Mouse (Mus musculus): ENCODE data around the gene 6430550D23Rik. TPM values are rescaled to one million over a fixed set of nuclear protein-coding genes. Genes with fewer than 3 reads are reported as not detected.
A peak's percentile ranks its signal among the peaks of the same experiment; 100 is the strongest.

Gene 6430550D23Rik
- polyA plus RNA-seq, 1 experiment, result 2.0 TPM

DNA sequence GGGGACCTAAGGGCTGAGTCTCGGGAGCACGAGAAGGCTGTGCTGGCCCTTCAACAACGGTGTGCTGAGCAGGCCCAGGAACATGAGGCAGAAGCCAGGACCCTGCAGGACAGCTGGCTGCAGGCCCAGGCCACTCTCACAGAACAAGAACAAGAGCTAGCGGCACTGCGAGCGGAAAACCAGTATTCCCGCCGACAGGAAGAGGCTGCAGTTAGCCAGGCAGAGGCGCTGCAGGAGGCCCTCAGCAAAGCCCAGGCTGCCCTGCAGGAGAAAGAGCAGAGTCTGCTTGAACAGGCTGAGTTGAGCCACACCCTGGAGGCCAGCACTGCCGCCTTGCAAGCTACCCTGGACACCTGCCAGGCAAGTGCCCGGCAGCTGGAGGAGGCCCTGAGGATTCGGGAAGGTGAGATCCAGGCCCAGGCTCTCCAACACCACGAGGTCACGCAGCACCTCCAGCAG is 15.9 kb downstream of the 6430550D23Rik start:
- no peaks in the 10 kb centered on the region for H3K4me1 ChIP-seq (ENCODE audit: control insufficient read depth, insufficient read depth, low read length)
- H3K27ac ChIP-seq (ENCODE audit: insufficient read depth, low read length), result no peak overlapping the region
- TF ChIP-seq POLR2A (IDR thresholded peaks at IDR 0.05; ENCODE audit: low read depth, low read length) (no peak), CTCF (IDR thresholded peaks at IDR 0.05; ENCODE audit: borderline replicate concordance, insufficient read depth, low read length) (no peak)
- H3K4me3 ChIP-seq (ENCODE audit: insufficient read depth, low read length), result no peak overlapping the region

- no peak for TF ChIP-seq POLR2A (IDR thresholded peaks at IDR 0.05; ENCODE audit: low read depth, low read length)
- TF ChIP-seq CTCF (IDR thresholded peaks at IDR 0.05; ENCODE audit: borderline replicate concordance, insufficient read depth, low read length), result no peak
- no peak overlapping the region for H3K27ac ChIP-seq (ENCODE audit: insufficient read depth, low read length)
- no peaks in the 10 kb centered on the region for H3K4me1 ChIP-seq (ENCODE audit: control insufficient read depth, insufficient read depth, low read length)
- H3K4me3 ChIP-seq (ENCODE audit: insufficient read depth, low read length), result no peak overlapping the region
Observed at GRCm38 (mm10) chr2:155991151-155991550, 16.6 kb downstream of the 6430550D23Rik start.

DNA sequence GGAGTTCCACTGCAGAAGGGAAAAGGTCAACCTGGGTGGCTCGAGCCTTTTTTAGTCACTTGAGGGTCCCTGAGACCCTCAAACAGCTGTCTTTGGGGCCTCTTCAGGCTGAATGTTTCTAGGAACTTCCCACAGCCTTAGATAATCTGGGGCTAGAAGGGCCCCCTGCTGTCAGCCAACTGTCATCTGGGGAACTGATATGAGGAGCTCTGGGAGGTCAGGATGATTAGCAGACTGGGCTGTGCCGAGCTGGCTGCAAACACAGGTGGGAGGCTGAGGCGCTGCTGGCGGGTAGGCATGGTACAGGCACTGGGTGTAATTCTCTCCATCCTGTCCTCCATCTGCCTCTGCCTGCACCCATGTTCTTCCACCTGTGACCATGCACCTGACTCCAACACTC is 18.7 kb downstream of the 6430550D23Rik start:
- TF ChIP-seq POLR2A (IDR thresholded peaks at IDR 0.05; ENCODE audit: low read depth, low read length) (no peak), CTCF (IDR thresholded peaks at IDR 0.05; ENCODE audit: borderline replicate concordance, insufficient read depth, low read length) (no peak)
- no peak overlapping the region for H3K4me3 ChIP-seq (ENCODE audit: insufficient read depth, low read length)

DNA sequence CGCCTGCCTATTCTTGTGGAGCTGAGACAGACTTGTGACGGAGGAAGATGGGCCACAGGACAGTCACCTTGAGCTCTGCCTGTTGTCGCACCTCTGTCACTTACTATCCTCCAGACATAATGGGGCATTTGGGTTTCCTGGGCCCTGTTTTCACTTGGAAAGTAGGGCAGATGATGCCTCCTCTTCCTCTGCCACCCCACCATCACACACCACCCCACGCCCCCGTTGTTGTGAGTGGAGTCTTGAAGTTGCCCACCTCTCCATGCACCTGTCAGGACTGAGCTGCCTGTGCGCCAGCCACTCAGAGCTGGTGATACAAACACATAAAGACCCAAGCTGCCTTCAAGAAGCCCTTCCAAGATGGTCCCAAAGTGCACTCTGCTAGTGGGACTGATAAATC is 20.6 kb downstream of the 6430550D23Rik start:
- Histone ChIP-seq H3K4me1 (ENCODE audit: control insufficient read depth, insufficient read depth, low read length) (no peaks in the 10 kb centered on the region), H3K27ac (ENCODE audit: insufficient read depth, low read length) (no peak overlapping the region), H3K4me3 (ENCODE audit: insufficient read depth, low read length) (no peak overlapping the region)
- TF ChIP-seq POLR2A (IDR thresholded peaks at IDR 0.05; ENCODE audit: low read depth, low read length) (no peak), CTCF (IDR thresholded peaks at IDR 0.05; ENCODE audit: borderline replicate concordance, insufficient read depth, low read length) (no peak)

More for the DNA sequence above, 18.7 kb downstream of the 6430550D23Rik start:
- no peaks in the 10 kb centered on the region for H3K4me1 ChIP-seq (ENCODE audit: control insufficient read depth, insufficient read depth, low read length)
- no peak overlapping the region for H3K27ac ChIP-seq (ENCODE audit: insufficient read depth, low read length)

DNA sequence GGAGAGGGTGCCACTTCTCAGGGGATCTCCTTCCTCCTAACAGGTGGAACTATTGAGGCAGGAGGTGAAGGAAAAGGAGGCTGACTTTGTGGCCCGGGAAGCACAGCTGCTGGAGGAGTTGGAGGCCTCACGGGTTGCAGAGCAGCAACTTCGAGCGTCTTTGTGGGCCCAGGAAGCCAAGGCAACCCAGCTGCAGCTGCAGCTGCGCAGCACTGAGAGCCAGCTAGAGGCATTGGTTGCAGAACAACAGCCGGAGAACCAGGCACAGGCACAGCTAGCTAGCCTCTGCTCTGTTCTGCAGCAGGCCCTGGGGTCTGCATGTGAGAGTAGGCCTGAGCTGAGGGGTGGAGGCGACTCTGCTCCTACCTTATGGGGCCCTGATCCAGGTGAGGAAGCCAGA is 22.0 kb downstream of the 6430550D23Rik start:
- Histone ChIP-seq H3K27ac (ENCODE audit: insufficient read depth, low read length) (no peak overlapping the region), H3K4me3 (ENCODE audit: insufficient read depth, low read length) (no peak overlapping the region), H3K4me1 (ENCODE audit: control insufficient read depth, insufficient read depth, low read length) (no peaks in the 10 kb centered on the region)
- TF ChIP-seq CTCF (IDR thresholded peaks at IDR 0.05; ENCODE audit: borderline replicate concordance, insufficient read depth, low read length) (no peak), POLR2A (IDR thresholded peaks at IDR 0.05; ENCODE audit: low read depth, low read length) (no peak)

- TF ChIP-seq CTCF (IDR thresholded peaks at IDR 0.05; ENCODE audit: borderline replicate concordance, insufficient read depth, low read length) (no peak), POLR2A (IDR thresholded peaks at IDR 0.05; ENCODE audit: low read depth, low read length) (peak; percentile 36; the same call in 1 of the 2 replicates)
- Histone ChIP-seq H3K4me1 (ENCODE audit: control insufficient read depth, insufficient read depth, low read length) (peaks cover 4% of the 10 kb centered on the region; the same call in 1 of the 2 replicates), H3K4me3 (ENCODE audit: insufficient read depth, low read length) (no peak overlapping the region), H3K27ac (ENCODE audit: insufficient read depth, low read length) (peak overlapping the region; percentile 76; the same call in 1 of the 2 replicates)
Observed at GRCm38 (mm10) chr2:155979328-155979991, 28.3 kb downstream of the 6430550D23Rik start.

DNA sequence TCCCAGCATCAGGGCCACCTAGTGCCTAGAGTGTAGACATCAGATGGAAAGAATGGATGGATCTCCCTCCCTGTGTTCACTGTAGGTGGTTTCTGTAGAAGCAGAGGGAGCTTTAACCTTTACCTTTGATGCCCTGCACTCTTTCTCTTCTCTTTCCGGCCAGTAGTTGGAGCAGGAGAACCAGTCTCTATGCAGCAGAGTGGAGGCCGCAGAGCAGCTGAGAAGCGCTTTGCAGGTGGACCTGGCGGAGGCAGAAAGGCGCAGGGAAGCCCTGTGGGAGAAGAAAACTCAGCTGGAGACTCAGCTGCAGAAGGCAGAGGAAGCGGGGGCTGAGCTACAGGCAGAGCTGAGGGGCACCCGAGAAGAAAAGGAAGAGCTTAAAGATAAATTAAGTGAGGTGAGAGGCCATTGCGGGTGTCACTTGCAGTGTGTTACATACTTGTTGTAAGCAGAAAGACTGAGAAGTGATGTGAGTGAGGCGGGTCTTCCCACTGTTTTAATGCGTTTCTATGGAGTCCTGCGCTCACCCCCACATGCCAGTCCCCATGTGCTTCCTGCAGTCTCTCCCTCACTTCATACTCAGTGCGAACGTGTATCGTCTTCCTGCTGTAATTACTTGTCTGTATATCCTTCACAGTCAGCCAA is 33.6 kb downstream of the 6430550D23Rik start:
- Histone ChIP-seq H3K27ac (ENCODE audit: insufficient read depth, low read length) (no peak overlapping the region), H3K4me3 (ENCODE audit: insufficient read depth, low read length) (no peak overlapping the region), H3K4me1 (ENCODE audit: control insufficient read depth, insufficient read depth, low read length) (peaks cover 4% of the 10 kb centered on the region; the same call in 1 of the 2 replicates)
- no peak for TF ChIP-seq CTCF (IDR thresholded peaks at IDR 0.05; ENCODE audit: borderline replicate concordance, insufficient read depth, low read length)
- TF ChIP-seq POLR2A (IDR thresholded peaks at IDR 0.05; ENCODE audit: low read depth, low read length), result no peak

DNA sequence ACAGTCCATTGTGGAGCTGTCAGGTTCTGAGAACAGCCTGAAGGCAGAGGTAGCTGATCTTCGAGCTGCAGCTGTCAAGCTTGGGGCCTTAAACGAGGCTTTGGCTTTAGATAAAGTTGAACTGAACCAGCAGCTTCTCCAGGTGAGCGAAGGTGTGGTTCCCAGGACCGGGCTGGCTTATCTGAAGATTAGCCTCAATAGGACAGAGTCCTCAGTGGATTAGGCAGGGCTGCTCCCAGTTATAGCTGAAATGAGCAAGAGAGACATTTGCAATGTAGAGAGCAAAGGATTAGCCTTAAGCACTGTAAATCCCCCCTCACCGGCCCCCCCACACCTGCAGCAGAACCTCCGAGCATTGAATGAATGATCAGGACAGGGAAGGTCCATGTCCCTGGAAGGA is 34.4 kb downstream of the 6430550D23Rik start:
- no peak overlapping the region for H3K27ac ChIP-seq (ENCODE audit: insufficient read depth, low read length)
- no peak overlapping the region for H3K4me3 ChIP-seq (ENCODE audit: insufficient read depth, low read length)
- TF ChIP-seq CTCF (IDR thresholded peaks at IDR 0.05; ENCODE audit: borderline replicate concordance, insufficient read depth, low read length) (no peak), POLR2A (IDR thresholded peaks at IDR 0.05; ENCODE audit: low read depth, low read length) (no peak)
- no peaks in the 10 kb centered on the region for H3K4me1 ChIP-seq (ENCODE audit: control insufficient read depth, insufficient read depth, low read length)

DNA sequence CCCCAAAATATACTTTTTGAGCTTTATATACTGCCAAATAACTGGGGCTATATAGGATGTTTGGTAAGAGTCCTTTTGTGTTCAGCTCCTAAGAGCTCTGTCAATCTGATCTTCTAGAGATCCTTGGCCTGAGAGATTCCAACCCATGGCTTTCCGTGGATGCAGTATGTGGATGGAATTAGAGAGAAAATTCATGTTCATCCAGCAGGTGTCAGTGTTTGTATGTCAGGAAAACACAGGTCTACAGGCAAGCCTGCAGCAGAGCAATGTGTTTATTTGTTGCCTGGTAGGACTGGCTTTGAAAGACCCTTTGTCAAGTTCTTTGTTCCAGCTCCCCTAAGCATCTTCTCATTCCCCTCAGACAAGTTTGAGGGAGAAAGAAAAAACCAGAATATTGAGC is 44.8 kb downstream of the 6430550D23Rik start:
- Histone ChIP-seq H3K4me1 (ENCODE audit: control insufficient read depth, insufficient read depth, low read length) (no peaks in the 10 kb centered on the region; the same call in 1 of the 2 replicates), H3K27ac (ENCODE audit: insufficient read depth, low read length) (no peak overlapping the region), H3K4me3 (ENCODE audit: insufficient read depth, low read length) (no peak overlapping the region)
- TF ChIP-seq POLR2A (IDR thresholded peaks at IDR 0.05; ENCODE audit: low read depth, low read length) (no peak), CTCF (IDR thresholded peaks at IDR 0.05; ENCODE audit: borderline replicate concordance, insufficient read depth, low read length) (no peak)

- no peak overlapping the region for H3K27ac ChIP-seq (ENCODE audit: insufficient read depth, low read length)
- no peak for TF ChIP-seq POLR2A (IDR thresholded peaks at IDR 0.05; ENCODE audit: low read depth, low read length)
- TF ChIP-seq CTCF (IDR thresholded peaks at IDR 0.05; ENCODE audit: borderline replicate concordance, insufficient read depth, low read length), result no peak
- H3K4me3 ChIP-seq (ENCODE audit: insufficient read depth, low read length), result no peak overlapping the region
- H3K4me1 ChIP-seq (ENCODE audit: control insufficient read depth, insufficient read depth, low read length), result no peaks in the 10 kb centered on the region; the same call in 1 of the 2 replicates
Observed at GRCm38 (mm10) chr2:155961862-155962261, 45.9 kb downstream of the 6430550D23Rik start.

Measured in embryonic fibroblast, embryonic 13.5 days (primary cell).